Mouse (Mus musculus) MEL (cell line): ENCODE results near the gene Ccdc162. TPM values are rescaled to one million over a fixed set of nuclear protein-coding genes. Genes with fewer than 3 reads are reported as not detected.

ENCODE experiments used
- DNase-seq: peaks from one replicate; pipeline ENCODE4 v3.0.0; 2011; ENCODE audit warnings: low read depth, low spot score
- H3K27ac ChIP-seq: 2 replicates; pipeline ENCODE4 v1.5.1; 2012; ENCODE audit warnings: low read depth, mild to moderate bottlenecking, control low read depth, low read length, moderate library complexity; ENCODE audit not compliant: control insufficient read depth
- H3K27me3 ChIP-seq, 2 experiments: fragments of 150-350 bp in 1 of 2; sonication (generic) in 1 of 2; 2 replicates each; pipeline ENCODE4 v1.6.1; 2012; ENCODE audit warnings: low read length in 2 of 2, mild to moderate bottlenecking in 2 of 2, improper control_type of control experiment in 1 of 2, moderate library complexity in 1 of 2; ENCODE audit not compliant: insufficient read depth in 2 of 2, control insufficient read depth in 1 of 2
- H3K36me3 ChIP-seq, 2 experiments: 2 replicates each; pipeline ENCODE4 v1.6.1; 2012 to 2014; ENCODE audit warnings: low read length in 2 of 2, improper control_type of control experiment in 1 of 2, inconsistent platforms in 1 of 2, mild to moderate bottlenecking in 1 of 2; ENCODE audit not compliant: insufficient read depth in 2 of 2, control insufficient read depth in 1 of 2
- H3K4me1 ChIP-seq, 2 experiments: fragments of 150-350 bp in 1 of 2; sonication (generic) in 1 of 2; 2 replicates each; pipeline ENCODE4 v1.6.1; 2012; ENCODE audit warnings: low read length in 2 of 2, improper control_type of control experiment in 1 of 2, mild to moderate bottlenecking in 1 of 2; ENCODE audit not compliant: insufficient read depth in 2 of 2, control insufficient read depth in 1 of 2
- H3K4me3 ChIP-seq, 2 experiments: fragments of 150-350 bp in 1 of 2; sonication (generic) in 1 of 2; 2 replicates each; pipeline ENCODE4 v1.5.1; 2012; ENCODE audit warnings: low read depth in 2 of 2, low read length in 2 of 2, mild to moderate bottlenecking in 2 of 2, moderate library complexity in 2 of 2, control low read depth in 1 of 2, improper control_type of control experiment in 1 of 2; ENCODE audit not compliant: control insufficient read depth in 1 of 2, insufficient read depth in 1 of 2
- H3K79me2 ChIP-seq: 2 replicates; pipeline ENCODE4 v1.6.1; 2012; ENCODE audit warnings: mild to moderate bottlenecking, low read length, moderate library complexity; ENCODE audit not compliant: control insufficient read depth, poor library complexity, insufficient read depth
- H3K9ac ChIP-seq: 2 replicates; pipeline ENCODE4 v1.6.1; 2012; ENCODE audit warnings: low read depth, mild to moderate bottlenecking, control low read depth, low read length, moderate library complexity; ENCODE audit not compliant: control insufficient read depth, poor library complexity, severe bottlenecking
- H3K9me3 ChIP-seq: fragments of 150-350 bp; sonication (generic); replicated peaks from 2 replicates; pipeline ENCODE4 v1.6.1; 2012; ENCODE audit warnings: mild to moderate bottlenecking, low read length, improper control_type of control experiment, moderate library complexity; ENCODE audit not compliant: insufficient read depth
- CHD1 ChIP-seq: IDR thresholded peaks from 2 replicates; pipeline ENCODE4 v1.6.1; 2012; ENCODE audit warnings: low read depth, mild to moderate bottlenecking, inconsistent platforms, low read length, improper control_type of control experiment
- CTCF ChIP-seq, 3 experiments: IDR thresholded peaks in 2 of 3; conservative IDR thresholded peaks in 1 of 3; 2 replicates each; pipeline ENCODE4 v1.5.1; 2011 to 2012; ENCODE audit warnings: low read length in 3 of 3, low read depth in 2 of 3, mild to moderate bottlenecking in 2 of 3, improper control_type of control experiment in 1 of 3, inconsistent platforms in 1 of 3, mixed read lengths in 1 of 3, moderate library complexity in 1 of 3; ENCODE audit not compliant: control insufficient read depth in 1 of 3, insufficient read depth in 1 of 3, poor library complexity in 1 of 3, severe bottlenecking in 1 of 3
- ELF1 ChIP-seq: IDR thresholded peaks from 2 replicates; pipeline ENCODE4 v1.6.1; 2014; ENCODE audit warnings: low read depth, mild to moderate bottlenecking, inconsistent platforms, low read length, improper control_type of control experiment, moderate library complexity
- GABPA ChIP-seq: IDR thresholded peaks from 2 replicates; pipeline ENCODE4 v1.6.1; 2012; ENCODE audit warnings: low read depth, mild to moderate bottlenecking, inconsistent platforms, low read length, improper control_type of control experiment, moderate library complexity
- GATA1 ChIP-seq: IDR thresholded peaks from 2 replicates; pipeline ENCODE4 v1.6.1; 2011; ENCODE audit warnings: low read depth, low read length, improper control_type of control experiment
- HCFC1 ChIP-seq: IDR thresholded peaks from 2 replicates; pipeline ENCODE4 v1.6.1; 2012; ENCODE audit warnings: low read depth, mild to moderate bottlenecking, inconsistent platforms, low read length, improper control_type of control experiment, moderate library complexity
- JUND ChIP-seq: IDR thresholded peaks from 2 replicates; pipeline ENCODE4 v1.6.1; 2011; ENCODE audit warnings: low read depth, mild to moderate bottlenecking, improper control_type of control experiment, low read length
- KAT2A ChIP-seq: conservative IDR thresholded peaks from 2 replicates; pipeline ENCODE4 v1.6.1; 2012; ENCODE audit warnings: low read depth, low read length, improper control_type of control experiment, inconsistent platforms
- MAFK ChIP-seq: IDR thresholded peaks from 2 replicates; pipeline ENCODE4 v1.6.1; 2011; ENCODE audit warnings: low read depth, mild to moderate bottlenecking, low read length, improper control_type of control experiment, borderline replicate concordance
- MAZ ChIP-seq: IDR thresholded peaks from 2 replicates; pipeline ENCODE4 v1.6.1; 2012; ENCODE audit warnings: low read depth, mild to moderate bottlenecking, inconsistent platforms, low read length, improper control_type of control experiment
- MEF2A ChIP-seq: IDR thresholded peaks from 2 replicates; pipeline ENCODE4 v1.6.1; 2014; ENCODE audit warnings: low read depth, mild to moderate bottlenecking, inconsistent platforms, low read length, improper control_type of control experiment; ENCODE audit not compliant: poor library complexity, insufficient replicate concordance, severe bottlenecking; ENCODE audit errors: extremely low read depth
- MXI1 ChIP-seq: IDR thresholded peaks from 2 replicates; pipeline ENCODE4 v1.6.1; 2011; ENCODE audit warnings: mild to moderate bottlenecking, low read depth, low read length, improper control_type of control experiment
- MYB ChIP-seq: IDR thresholded peaks from 2 replicates; pipeline ENCODE4 v1.6.1; 2011; ENCODE audit warnings: mild to moderate bottlenecking, low read depth, low read length, improper control_type of control experiment
- MYC ChIP-seq: IDR thresholded peaks from 2 replicates; pipeline ENCODE4 v1.6.1; 2011; ENCODE audit warnings: low read depth, mild to moderate bottlenecking, low read length, improper control_type of control experiment, moderate library complexity
- POLR2AphosphoS5 ChIP-seq: IDR thresholded peaks from 2 replicates; pipeline ENCODE4 v1.6.1; 2012; ENCODE audit warnings: low read depth, borderline replicate concordance, mild to moderate bottlenecking, inconsistent platforms, low read length, moderate library complexity, mixed read lengths
- RAD21 ChIP-seq: IDR thresholded peaks from 2 replicates; pipeline ENCODE4 v1.6.1; 2011; ENCODE audit warnings: mild to moderate bottlenecking, low read depth, low read length, improper control_type of control experiment
- SMC3 ChIP-seq: IDR thresholded peaks from 2 replicates; pipeline ENCODE4 v1.6.1; 2011; ENCODE audit warnings: low read depth, low read length, improper control_type of control experiment
- TAL1 ChIP-seq: IDR thresholded peaks from 2 replicates; pipeline ENCODE4 v1.6.1; 2012; ENCODE audit warnings: mild to moderate bottlenecking, inconsistent platforms, low read length, moderate library complexity, mixed read lengths
- TBP ChIP-seq: IDR thresholded peaks from 2 replicates; pipeline ENCODE4 v1.8.0; 2011; ENCODE audit warnings: low read depth, low read length, improper control_type of control experiment
- TCF12 ChIP-seq: IDR thresholded peaks from 2 replicates; pipeline ENCODE4 v1.6.1; 2014; ENCODE audit warnings: low read depth, mild to moderate bottlenecking, inconsistent platforms, low read length, improper control_type of control experiment, moderate library complexity
- ZC3H11A ChIP-seq: IDR thresholded peaks from 2 replicates; pipeline ENCODE4 v1.6.1; 2012; ENCODE audit warnings: low read depth, mild to moderate bottlenecking, inconsistent platforms, low read length, improper control_type of control experiment
- ZKSCAN1 ChIP-seq: IDR thresholded peaks from 2 replicates; pipeline ENCODE4 v1.6.1; 2012; ENCODE audit warnings: low read depth, mild to moderate bottlenecking, inconsistent platforms, low read length, improper control_type of control experiment, moderate library complexity
- ZNF384 ChIP-seq: IDR thresholded peaks from 2 replicates; pipeline ENCODE4 v1.6.1; 2012; ENCODE audit warnings: low read depth, mild to moderate bottlenecking, inconsistent platforms, low read length, improper control_type of control experiment
- polyA plus RNA-seq, 2 experiments: library from polyadenylated mRNA; stranded (reverse) in 1 of 2; unstranded in 1 of 2; fragments of >175 nt in 1 of 2; fragments of >200 nt in 1 of 2; gene quantifications; 2 replicates each; pipeline versions ENCODE4 v1.2.1 to v1.2.4; 2012; ENCODE audit warnings: low replicate concordance in 2 of 2, low read depth in 1 of 2; ENCODE audit not compliant: insufficient read length in 2 of 2, insufficient read depth in 1 of 2, missing spikeins in 1 of 2
- total RNA-seq: library from RNA; depleted of rRNA; stranded (reverse); fragments of 300-350 nt; gene quantifications from 2 replicates; pipeline ENCODE4 v1.2.3, GENCODE M21; 2012

Ccdc162 gene
- total and polyA plus RNA-seq, 3 experiments = 0.06 TPM; not detected in 2

DNA sequence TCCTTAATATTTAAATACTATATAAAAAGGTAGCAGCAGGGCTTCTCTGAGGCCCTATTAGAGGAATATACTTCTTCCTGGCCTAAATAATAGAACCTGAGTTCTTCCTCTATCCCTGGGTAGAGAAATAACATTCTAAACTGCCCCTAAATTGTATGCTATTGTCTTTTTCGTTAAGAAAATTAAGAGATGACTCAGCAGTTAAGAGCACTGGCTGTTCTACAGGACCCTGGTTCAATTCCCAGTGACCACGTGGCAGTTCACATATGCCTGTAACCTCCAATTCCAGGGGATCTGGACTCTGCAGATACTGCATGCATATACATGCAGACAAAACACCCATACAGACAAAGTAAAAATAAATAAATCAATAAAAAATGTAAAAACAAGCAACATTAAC, 172.6 kb downstream of the Ccdc162 start:
- Histone ChIP-seq H3K27me3 (peaks cover 0 to 9% of the 10 kb centered on the region in 2 experiments; a peak in 2 of 4 replicates), H3K9me3 (no peaks in the 10 kb centered on the region), H3K9ac (no peak overlapping the region), H3K79me2 (no peaks in the 10 kb centered on the region), H3K27ac (no peak overlapping the region), H3K36me3 (no peaks in the 10 kb centered on the region), H3K4me3 (no peak overlapping the region), H3K4me1 (no peaks in the 10 kb centered on the region)
- TF ChIP-seq KAT2A (no peak), MXI1 (no peak), POLR2AphosphoS5 (no peak), JUND (no peak), TAL1 (no peak), RAD21 (no peak), MEF2A (no peak), ZNF384 (no peak), MYB (no peak), ZC3H11A (no peak), HCFC1 (no peak), TCF12 (no peak), TBP (no peak), GATA1 (no peak), CHD1 (no peak), CTCF (IDR thresholded peaks at IDR 0.05 in 2 of 3, conservative IDR thresholded peaks at IDR 0.05 in 1 of 3; ENCODE audit: control insufficient read depth in 1 of 3, insufficient read depth in 1 of 3, low read depth in 2 of 3, low read length in 3 of 3, poor library complexity in 1 of 3, severe bottlenecking in 1 of 3) (no peak), ELF1 (no peak)
- DNase-seq = no peak

DNA sequence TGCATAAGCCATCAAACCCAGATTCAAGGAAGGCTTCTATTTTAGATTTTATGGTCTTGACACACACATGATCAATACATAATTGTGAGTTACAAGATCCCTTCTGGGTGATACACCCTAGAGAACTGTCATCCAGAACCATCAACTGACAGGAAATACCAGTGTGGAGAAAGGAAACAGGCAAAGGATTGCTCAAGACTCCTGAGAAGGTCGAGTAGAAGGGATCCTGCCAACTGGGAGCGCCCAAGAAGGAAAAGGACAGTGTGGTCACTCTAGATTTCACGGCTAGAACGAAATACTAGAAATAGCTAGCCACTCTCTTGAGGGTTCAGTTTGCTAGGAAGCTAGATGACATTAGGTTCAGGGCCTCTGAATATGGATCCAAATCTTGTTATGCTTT, 173.0 kb downstream of the Ccdc162 start:
- H3K27me3 ChIP-seq = peaks cover 0 to 9% of the 10 kb centered on the region in 2 experiments; a peak in 2 of 4 replicates
- no peaks in the 10 kb centered on the region for H3K4me1 ChIP-seq
- no peak for DNase-seq
- H3K27ac ChIP-seq = no peak overlapping the region
- no peak for TF ChIP-seq SMC3
- no peak for TF ChIP-seq GABPA
- TF ChIP-seq MAFK = no peak
- TF ChIP-seq MAZ = no peak
- no peak for TF ChIP-seq GATA1
- no peak for TF ChIP-seq JUND
- no peak for TF ChIP-seq ZKSCAN1
- TF ChIP-seq MYB = no peak
- no peak for TF ChIP-seq TCF12
- TF ChIP-seq MYC = no peak
- no peak for TF ChIP-seq MEF2A
- no peak for TF ChIP-seq KAT2A
- TF ChIP-seq ZNF384 = no peak
- H3K9ac ChIP-seq = no peak overlapping the region
- no peak overlapping the region for H3K4me3 ChIP-seq
- no peaks in the 10 kb centered on the region for H3K9me3 ChIP-seq
- no peaks in the 10 kb centered on the region for H3K36me3 ChIP-seq
- H3K79me2 ChIP-seq = no peaks in the 10 kb centered on the region
